Comparison of ENCODE assay signal across 9 mouse cellular contexts in the genomic region with DNA sequence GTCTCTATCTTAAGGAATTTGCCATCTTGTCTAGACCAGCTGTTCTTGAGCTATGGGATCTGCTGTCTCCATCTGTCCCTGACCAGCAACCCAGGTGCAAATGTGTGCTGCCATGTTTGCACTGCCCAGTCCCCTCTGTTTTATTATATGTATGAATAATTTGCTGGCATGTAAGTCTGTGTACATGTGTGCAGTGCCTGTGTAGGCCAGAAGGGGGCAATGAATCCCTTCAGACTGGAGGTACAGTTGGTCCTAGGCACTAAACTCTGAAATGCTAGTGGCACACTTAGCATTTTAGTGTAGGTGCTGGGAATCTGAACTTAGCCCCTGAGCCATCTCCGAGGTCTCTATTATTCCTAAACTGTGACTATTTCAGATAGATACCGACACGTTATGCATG. TPM values are rescaled to one million over a fixed set of nuclear protein-coding genes. Genes with fewer than 3 reads are reported as not detected.
DNase-seq lines count a peak whose midpoint lies in the region; ATAC-seq and TF ChIP-seq lines count a peak whose summit lies in the region.
"Had no signal": no experiment of that assay in that cellular context is flagged by ENCODE, and none has a peak within 500 bp of the region (broad histone marks: within the 10 kb centered on the region; RNA-seq: fewer than 3 reads in every experiment).

No protein-coding gene starts in this region.

- H3K9ac ChIP-seq in intestine, postnatal 0 days (ENCODE audit: low read depth, low read length), result no peak overlapping the region
- no peak overlapping the region for H3K9ac ChIP-seq in liver, embryonic 16.5 days (ENCODE audit: low read depth, low read length)
- H3K9ac ChIP-seq: limb, embryonic 12.5 days had no signal

- WGBS in intestine, postnatal 0 days, result 91% methylated on average over 3 of the region's 3 CpGs
- WGBS in liver, embryonic 16.5 days (ENCODE audit: insufficient replicate concordance), result 75% methylated on average over 3 of the region's 3 CpGs
- 98% methylated on average over 3 of the region's 3 CpGs for WGBS in small intestine, adult 2 months

- no peak for TF ChIP-seq POLR2A in small intestine, adult 2 months (IDR thresholded peaks at IDR 0.05; ENCODE audit: low read depth, low read length)

- H3K4me2 ChIP-seq in intestine, postnatal 0 days (replicated peaks; ENCODE audit: low read depth), result no peak overlapping the region
- no peak overlapping the region for H3K4me2 ChIP-seq in liver, embryonic 16.5 days (ENCODE audit: low read depth, low read length)
- H3K4me2 ChIP-seq: limb, embryonic 12.5 days had no signal

- peak; percentile 35 for DNase-seq in cerebellum, adult 9-10 months
- no peak for DNase-seq in cerebellum, adult 11-12 months
- DNase-seq in urinary bladder, postnatal 14 days (ENCODE audit: low spot score), result peak; percentile 52
- no peak for DNase-seq in urinary bladder, postnatal 10 days (ENCODE audit: low spot score)
- DNase-seq in embryo, embryonic 11.5 days (ENCODE audit: low read depth, low spot score), result peak; percentile 30

- ATAC-seq in intestine, postnatal 0 days, result no peak
- 0 out of 2 replicates have a peak, but pooled peaks have one; percentile 30 for ATAC-seq in liver, embryonic 16.5 days (ENCODE audit: low read depth)

- no peaks in the 10 kb centered on the region for H3K4me1 ChIP-seq in intestine, postnatal 0 days (replicated peaks; ENCODE audit: control insufficient read depth, insufficient read depth, low read length)
- H3K4me1 ChIP-seq in liver, embryonic 16.5 days (ENCODE audit: control insufficient read depth, low read depth, low read length), result no peaks in the 10 kb centered on the region
- H3K4me1 ChIP-seq in small intestine, adult 2 months (ENCODE audit: control insufficient read depth, insufficient read depth, insufficient read length, low read length), result no peaks in the 10 kb centered on the region
- H3K4me1 ChIP-seq: limb, embryonic 12.5 days had no signal

- peaks cover 69% of the 10 kb centered on the region for H3K36me3 ChIP-seq in intestine, postnatal 0 days (ENCODE audit: control insufficient read depth, insufficient read depth)
- peaks cover 14% of the 10 kb centered on the region for H3K36me3 ChIP-seq in liver, embryonic 16.5 days (ENCODE audit: control insufficient read depth, insufficient read depth)
- peaks cover 63% of the 10 kb centered on the region for H3K36me3 ChIP-seq in small intestine, adult 2 months (ENCODE audit: control insufficient read depth, insufficient read depth, low read length)

- peak; percentile 85 for TF ChIP-seq CTCF in intestine, postnatal 0 days (IDR thresholded peaks at IDR 0.05; ENCODE audit: low read depth)
- TF ChIP-seq CTCF in small intestine, adult 2 months (IDR thresholded peaks at IDR 0.05; ENCODE audit: extremely low read depth, insufficient read length, insufficient replicate concordance, low read depth, low read length), result peak; percentile 49; the same call in 1 of the 2 replicates

- H3K9me3 ChIP-seq in intestine, postnatal 0 days (ENCODE audit: control insufficient read depth), result no peaks in the 10 kb centered on the region
- no peaks in the 10 kb centered on the region for H3K9me3 ChIP-seq in liver, embryonic 16.5 days (replicated peaks; ENCODE audit: control insufficient read depth, low read length)
- H3K9me3 ChIP-seq: limb, embryonic 12.5 days had no signal

- no peak overlapping the region; the same call in 1 of the 2 replicates for H3K27ac ChIP-seq in intestine, postnatal 0 days (ENCODE audit: low read depth, low read length)
- H3K27ac ChIP-seq in liver, embryonic 16.5 days (ENCODE audit: low read length), result no peak overlapping the region
- no peak overlapping the region for H3K27ac ChIP-seq in small intestine, adult 2 months (ENCODE audit: insufficient read depth, low read depth, low read length)
- H3K27ac ChIP-seq: limb, embryonic 12.5 days had no signal

- H3K27me3 ChIP-seq in intestine, postnatal 0 days (replicated peaks; ENCODE audit: control insufficient read depth, insufficient read depth, low read length), result no peaks in the 10 kb centered on the region
- no peaks in the 10 kb centered on the region for H3K27me3 ChIP-seq in liver, embryonic 16.5 days (ENCODE audit: control insufficient read depth, insufficient read depth, low read depth, low read length)
- no peaks in the 10 kb centered on the region for H3K27me3 ChIP-seq in small intestine, adult 2 months (ENCODE audit: control insufficient read depth, insufficient read depth, low read length)
- H3K27me3 ChIP-seq: limb, embryonic 12.5 days had no signal

- H3K4me3 ChIP-seq in intestine, postnatal 0 days (ENCODE audit: low read depth, low read length), result no peak overlapping the region
- H3K4me3 ChIP-seq in liver, embryonic 16.5 days (ENCODE audit: low read depth, low read length), result no peak overlapping the region
- H3K4me3 ChIP-seq in small intestine, adult 2 months (ENCODE audit: low read depth, low read length), result no peak overlapping the region
- H3K4me3 ChIP-seq: limb, embryonic 12.5 days had no signal

RNA-seq across cellular contexts. Expression of a gene that starts 58.9 kb away (rescaled TPM):
- 24.6 and 26.8 TPM in 2 replicates for polyA plus RNA-seq in intestine, postnatal 0 days (2015; fragmentation: Nextera tagmentation; extraction: Ambion mirVana)
- 7.3 and 9.1 TPM in 2 replicates for polyA plus RNA-seq in liver, embryonic 16.5 days (2015; fragmentation: Nextera tagmentation; extraction: Ambion mirVana)
- 24.8 and 58.5 TPM in 2 replicates for polyA plus RNA-seq in small intestine, adult 2 months (2012; rRNA removed)

Comparison
In these comparisons a context has a peak if more than half of its experiments do, and no peak if none do; other contexts are left out.
1. DNase-seq: peak in cerebellum, adult 9-10 months (single experiment), urinary bladder, postnatal 14 days (single experiment) and embryo, embryonic 11.5 days (single experiment); none in cerebellum, adult 11-12 months (single experiment) and urinary bladder, postnatal 10 days (single experiment).